Mouse (Mus musculus): ENCODE results near the gene Hvcn1. TPM values are rescaled to one million over a fixed set of nuclear protein-coding genes. Genes with fewer than 3 reads are reported as not detected.
"Not testable (repeated sequence)": the region's sequence is repeated elsewhere in the genome, so short reads cannot be mapped to it uniquely, and the experiment has no call there.

The Hvcn1 gene
- 1 to 10 TPM in 1 of 2 experiments, under 1 TPM in 1; 0.81 to 1.1 TPM for total RNA-seq (2021)

- no peak for DNase-seq (ENCODE audit: low spot score)
- intact Hi-C loops (cut with DNase I) = no loop called here
Measured at GRCm38 (mm10) chr5:122206475-122206874, at the start of gene Hvcn1. Hvcn1 (plus strand) TSS chr5:122206804.

- peak; percentile 84 for DNase-seq (ENCODE audit: low spot score)
- intact Hi-C loops (cut with DNase I) = loop anchor here (5.0 kb wide), 1 partner anchor 194 kb away; the partner anchor contains the start of genes Rad9b and Vps29
Measured at GRCm38 (mm10) chr5:122157827-122158381, 48.7 kb upstream of the Hvcn1 start, which contains the start of gene Ppp1cc. Ppp1cc (plus strand) TSS chr5:122158278.

GRCm38 (mm10) chr5:122158557-122159515, 47.8 kb upstream of the Hvcn1 start:
- no peak for DNase-seq (ENCODE audit: low spot score)
- intact Hi-C loops (cut with DNase I) = loop anchor here (5.0 kb wide), 1 partner anchor 193 kb away; the partner anchor contains the start of genes Rad9b and Vps29

- no peak for DNase-seq (ENCODE audit: low spot score)
- intact Hi-C loops (cut with DNase I) = no loop called here
Measured at GRCm38 (mm10) chr5:122163194-122163593, 43.4 kb upstream of the Hvcn1 start.

- no peak for DNase-seq (ENCODE audit: low spot score)
- intact Hi-C loops (cut with DNase I) = no loop called here
Measured at GRCm38 (mm10) chr5:122164011-122164410, 42.6 kb upstream of the Hvcn1 start.

GRCm38 (mm10) chr5:122165233-122165915, 41.2 kb upstream of the Hvcn1 start:
- intact Hi-C loops (cut with DNase I) = no loop called here
- no peak for DNase-seq (ENCODE audit: low spot score)

- DNase-seq (ENCODE audit: low spot score) = no peak
- intact Hi-C loops (cut with DNase I) = no loop called here
Measured at GRCm38 (mm10) chr5:122166636-122167161, 39.9 kb upstream of the Hvcn1 start.

GRCm38 (mm10) chr5:122168344-122169069, 38.1 kb upstream of the Hvcn1 start:
- intact Hi-C loops (cut with DNase I) = no loop called here

GRCm38 (mm10) chr5:122171058-122171457, 35.5 kb upstream of the Hvcn1 start:
- DNase-seq (ENCODE audit: low spot score) = no peak
- intact Hi-C loops (cut with DNase I) = no loop called here

More at GRCm38 (mm10) chr5:122168344-122169069, 38.1 kb upstream of the Hvcn1 start:
- DNase-seq (ENCODE audit: low spot score) = no peak

- no peak for DNase-seq (ENCODE audit: low spot score)
- intact Hi-C loops (cut with DNase I) = no loop called here
Measured at GRCm38 (mm10) chr5:122175402-122175801, 31.2 kb upstream of the Hvcn1 start.

GRCm38 (mm10) chr5:122175961-122176360, 30.6 kb upstream of the Hvcn1 start:
- no peak for DNase-seq (ENCODE audit: low spot score)
- intact Hi-C loops (cut with DNase I) = loop anchor here (1.0 kb wide), 1 partner anchor 45 kb away; no protein-coding TSS in a partner anchor

- intact Hi-C loops (cut with DNase I) = loop anchor here (1.0 kb wide), 1 partner anchor 45 kb away; no protein-coding TSS in a partner anchor
- peak; percentile 15 for DNase-seq (ENCODE audit: low spot score)
Measured at GRCm38 (mm10) chr5:122176398-122176797, 30.2 kb upstream of the Hvcn1 start.

GRCm38 (mm10) chr5:122179665-122180064, 26.9 kb upstream of the Hvcn1 start:
- intact Hi-C loops (cut with DNase I) = no loop called here
- no peak for DNase-seq (ENCODE audit: low spot score)

GRCm38 (mm10) chr5:122184283-122184806, 22.3 kb upstream of the Hvcn1 start:
- intact Hi-C loops (cut with DNase I) = no loop called here
- no peak for DNase-seq (ENCODE audit: low spot score)

GRCm38 (mm10) chr5:122184858-122185257, 21.7 kb upstream of the Hvcn1 start:
- intact Hi-C loops (cut with DNase I); DNase-seq (ENCODE audit: low spot score): not testable (repeated sequence)

GRCm38 (mm10) chr5:122189115-122189514, 17.5 kb upstream of the Hvcn1 start:
- intact Hi-C loops (cut with DNase I) = no loop called here
- no peak for DNase-seq (ENCODE audit: low spot score)

GRCm38 (mm10) chr5:122190465-122190864, 16.1 kb upstream of the Hvcn1 start:
- no peak for DNase-seq (ENCODE audit: low spot score)
- intact Hi-C loops (cut with DNase I) = no loop called here

GRCm38 (mm10) chr5:122191269-122192063, 15.1 kb upstream of the Hvcn1 start:
- DNase-seq (ENCODE audit: low spot score) = no peak
- intact Hi-C loops (cut with DNase I) = no loop called here

All from heart, postnatal 25 days (tissue).